Mouse (Mus musculus) ES-E14 (cell line): ENCODE results near the gene Lmx1b. TPM values are rescaled to one million over a fixed set of nuclear protein-coding genes. Genes with fewer than 3 reads are reported as not detected.

ENCODE experiments used
- DNase-seq: peaks from one replicate; pipeline ENCODE4 v3.0.0-alpha.2; 2013; ENCODE audit warnings: low read depth, low spot score
- H3K27ac ChIP-seq: 2 replicates; pipeline ENCODE4 v1.5.1; 2012; ENCODE audit warnings: low read depth, mild to moderate bottlenecking, low read length, moderate library complexity, mixed read lengths; ENCODE audit not compliant: poor library complexity, insufficient read depth, severe bottlenecking
- H3K36me3 ChIP-seq: 2 replicates; pipeline ENCODE4 v1.6.1; 2012; ENCODE audit warnings: mild to moderate bottlenecking, low read length, moderate library complexity, mixed read lengths; ENCODE audit not compliant: control insufficient read depth, poor library complexity, insufficient read depth, severe bottlenecking
- H3K4me1 ChIP-seq, 2 experiments: fragments of 150-350 bp in 1 of 2; sonication (generic) in 1 of 2; 2 replicates each; pipeline ENCODE4 v1.6.1; 2012; ENCODE audit warnings: low read length in 2 of 2, mild to moderate bottlenecking in 1 of 2, mixed read lengths in 1 of 2; ENCODE audit not compliant: control insufficient read depth in 2 of 2, insufficient read depth in 2 of 2, poor library complexity in 1 of 2
- H3K4me3 ChIP-seq, 2 experiments: fragments of 150-350 bp in 1 of 2; sonication (generic) in 1 of 2; 2 replicates each; pipeline ENCODE4 v1.5.1; 2012; ENCODE audit warnings: low read length in 2 of 2, low read depth in 1 of 2, mild to moderate bottlenecking in 1 of 2, mixed read lengths in 1 of 2; ENCODE audit not compliant: insufficient read depth in 1 of 2, poor library complexity in 1 of 2, severe bottlenecking in 1 of 2
- H3K9ac ChIP-seq: 2 replicates; pipeline ENCODE4 v1.6.1; 2012; ENCODE audit warnings: low read depth, mild to moderate bottlenecking, low read length, mixed read lengths; ENCODE audit not compliant: poor library complexity, insufficient read depth, severe bottlenecking
- H3K9me3 ChIP-seq: fragments of 150-350 bp; sonication (generic); 2 replicates; pipeline ENCODE4 v1.6.1; 2012; ENCODE audit warnings: low read depth, mild to moderate bottlenecking, low read length; ENCODE audit not compliant: control insufficient read depth, insufficient read depth
- CHD2 ChIP-seq: IDR thresholded peaks from 2 replicates; pipeline ENCODE4 v1.6.1; 2014; ENCODE audit warnings: mild to moderate bottlenecking, low read depth, low read length, inconsistent platforms
- HCFC1 ChIP-seq: IDR thresholded peaks from 2 replicates; pipeline ENCODE4 v1.6.1; 2012; ENCODE audit warnings: low read length, inconsistent platforms, borderline replicate concordance; ENCODE audit not compliant: insufficient read depth
- MAFK ChIP-seq: IDR thresholded peaks from 2 replicates; pipeline ENCODE4 v1.6.1; 2014; ENCODE audit warnings: mild to moderate bottlenecking, low read depth, low read length, inconsistent platforms; ENCODE audit not compliant: insufficient read depth
- ZC3H11A ChIP-seq: IDR thresholded peaks from 2 replicates; pipeline ENCODE4 v1.6.1; 2012; ENCODE audit warnings: low read depth, mild to moderate bottlenecking, inconsistent platforms, low read length, borderline replicate concordance
- ZNF384 ChIP-seq: IDR thresholded peaks from 2 replicates; pipeline ENCODE4 v1.6.1; 2012; ENCODE audit warnings: low read depth, low read length, inconsistent platforms
- in situ Hi-C, 2 experiments: fragments of 600-800 bp; cut with MboI; formaldehyde crosslinking; loops; one replicate each; pipeline ENCODE4 v1.15.1; 2025; ENCODE audit warnings: low sequenced_read_pairs in 2 of 2, inconsistent platforms in 1 of 2; ENCODE audit not compliant: unreplicated experiment in 2 of 2
- total RNA-seq: library from RNA; depleted of rRNA; stranded (reverse); fragments of 300-350 nt; gene quantifications from 2 replicates; pipeline ENCODE4 v1.2.3, GENCODE M21; 2012

The Lmx1b gene
- total RNA-seq, 1 experiment = 0.67 TPM

DNA sequence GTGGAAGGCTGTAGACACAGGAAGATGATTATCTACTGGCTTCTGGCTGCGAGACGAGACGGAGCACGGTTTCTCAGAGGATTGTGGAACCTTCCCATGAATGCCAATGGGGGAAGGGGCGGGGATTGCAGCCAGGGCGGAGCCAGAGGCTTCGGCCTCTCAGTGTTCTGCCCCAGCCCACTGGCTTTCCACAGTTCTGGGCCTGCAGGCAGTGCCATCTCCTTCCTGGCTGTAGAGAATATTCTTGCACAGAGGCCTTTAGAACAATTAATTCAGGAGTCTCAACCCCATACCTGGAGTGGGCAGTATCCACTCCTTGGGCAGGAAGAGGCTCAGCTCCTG lies 18.9 kb upstream of the Lmx1b start:
- TF ChIP-seq HCFC1 (no peak), ZNF384 (no peak), CHD2 (no peak)
- Histone ChIP-seq H3K9ac (no peak overlapping the region; the same call in 1 of the 2 replicates), H3K9me3 (no peaks in the 10 kb centered on the region), H3K4me3 (peak overlapping the region in 1 of 2 experiments; percentile 65; a peak in 2 of 4 replicates), H3K27ac (no peak overlapping the region), H3K4me1 (peaks cover 0 to 2% of the 10 kb centered on the region in 2 experiments; a peak in 1 of 4 replicates), H3K36me3 (no peaks in the 10 kb centered on the region)
- in situ Hi-C loops = no loop called here
- no peak for DNase-seq

DNA sequence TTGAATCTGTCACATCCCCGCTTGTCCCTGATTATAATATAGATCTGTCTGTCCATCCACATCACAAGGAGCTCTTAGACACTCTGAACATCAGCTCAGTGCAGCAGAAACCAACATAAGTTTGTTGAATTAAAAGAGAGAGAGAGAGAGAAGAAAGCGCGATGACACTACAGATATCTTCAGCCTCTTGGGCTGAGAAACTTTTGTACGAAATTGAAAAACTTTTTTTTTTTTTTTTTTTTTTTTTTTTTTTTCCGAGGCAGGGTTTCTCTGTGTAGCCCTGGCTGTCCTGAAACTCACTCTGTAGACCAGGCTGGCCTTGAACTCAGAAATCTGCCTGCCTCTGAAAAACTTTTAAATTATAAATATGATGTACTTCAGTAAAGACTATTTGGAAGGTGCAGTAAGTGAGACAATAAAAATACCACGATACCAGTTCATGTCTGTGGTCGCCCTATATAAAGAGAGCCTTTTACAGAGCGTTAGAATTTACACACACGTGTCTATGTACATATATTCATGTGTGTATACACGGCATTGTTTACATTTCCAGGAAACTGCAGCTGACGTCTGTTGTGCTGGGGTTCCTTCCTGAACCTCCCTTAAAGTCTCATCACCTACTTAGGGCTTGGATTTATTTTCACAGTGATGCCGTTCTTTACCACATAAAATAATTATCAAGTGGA lies 18.4 kb upstream of the Lmx1b start:
- H3K36me3 ChIP-seq = no peaks in the 10 kb centered on the region
- peak overlapping the region in 1 of 2 experiments; percentile 65; a peak in 2 of 4 replicates for H3K4me3 ChIP-seq
- no peak for DNase-seq
- H3K9me3 ChIP-seq = no peaks in the 10 kb centered on the region
- TF ChIP-seq ZC3H11A (no peak), HCFC1 (no peak), ZNF384 (0 out of 2 replicates have a peak, but pooled peaks have one; percentile 47)
- no peak overlapping the region for H3K27ac ChIP-seq
- H3K4me1 ChIP-seq = peaks cover 0 to 2% of the 10 kb centered on the region in 2 experiments; a peak in 1 of 4 replicates
- no peak overlapping the region; the same call in 1 of the 2 replicates for H3K9ac ChIP-seq
- in situ Hi-C loops = no loop called here

DNA sequence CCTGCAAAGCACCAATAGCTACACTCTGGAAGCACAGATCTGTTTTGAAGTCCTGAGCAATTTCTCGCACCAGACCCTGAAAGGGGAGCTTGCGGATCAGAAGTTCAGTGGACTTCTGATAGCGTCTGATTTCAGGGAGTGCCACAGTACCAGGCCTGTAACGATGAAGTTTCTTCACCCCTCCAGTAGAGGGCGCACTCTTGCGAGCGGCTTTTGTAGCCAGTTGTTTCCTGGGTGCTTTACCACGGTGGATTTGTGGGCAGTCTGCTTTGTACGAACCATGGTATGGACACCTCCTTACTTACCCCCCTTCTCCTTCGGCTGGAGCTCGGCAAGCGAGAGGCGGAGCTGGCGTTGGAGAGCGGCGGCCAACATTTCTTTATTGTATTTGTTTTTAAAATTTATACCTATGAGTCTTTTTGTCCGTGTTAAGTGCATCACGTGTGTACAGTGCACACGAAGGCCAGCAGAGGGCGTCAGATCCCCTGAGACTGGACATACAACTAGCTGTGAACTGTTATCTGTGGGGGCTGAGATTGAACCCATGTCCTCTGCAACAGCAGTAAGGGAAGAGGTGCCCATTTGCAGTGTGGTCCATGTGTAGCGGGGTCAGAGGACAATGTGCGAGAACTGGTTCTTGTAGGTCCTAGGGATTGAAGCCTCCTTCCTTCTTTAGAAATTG lies 12.3 kb upstream of the Lmx1b start:
- no peak for DNase-seq
- Histone ChIP-seq H3K4me1 (peaks cover 0 to 4% of the 10 kb centered on the region in 2 experiments; a peak in 1 of 4 replicates), H3K36me3 (no peaks in the 10 kb centered on the region), H3K9me3 (no peaks in the 10 kb centered on the region), H3K27ac (no peak overlapping the region), H3K9ac (no peak overlapping the region), H3K4me3 (no peak overlapping the region; a peak in 1 of 4 replicates)
- in situ Hi-C loops = no loop called here
- TF ChIP-seq ZC3H11A (no peak), MAFK (no peak), HCFC1 (no peak), CHD2 (no peak), ZNF384 (no peak)

- Histone ChIP-seq H3K4me3 (no peak overlapping the region), H3K27ac (no peak overlapping the region), H3K4me1 (peaks cover 0 to 4% of the 10 kb centered on the region in 2 experiments; a peak in 1 of 4 replicates), H3K9ac (no peak overlapping the region), H3K36me3 (no peaks in the 10 kb centered on the region), H3K9me3 (no peaks in the 10 kb centered on the region)
- no peak for DNase-seq
- in situ Hi-C loops = loop anchor here in 1 of 2 experiments (25.0 kb wide), 1 partner anchor 2012 kb away; the partner anchor contains the start of gene Prdm12
- no peak for TF ChIP-seq ZC3H11A
- no peak for TF ChIP-seq CHD2
- no peak for TF ChIP-seq MAFK
- TF ChIP-seq HCFC1 = no peak
- TF ChIP-seq ZNF384 = no peak
These were observed 9.1 kb upstream of the Lmx1b start for GRCm38 (mm10) chr2:33649371-33649770.
